Mouse (Mus musculus) heart, adult 2 months (tissue): Measurements from ENCODE around the gene Dhrs7b.

Source experiments
- CTCF ChIP-seq: fragments of 200-600 bp; IDR thresholded peaks from 2 replicates; pipeline ENCODE4 v1.8.1; 2022; ENCODE audit warnings: antibody characterized with exemption, mild to moderate bottlenecking, moderate library complexity
- EP300 ChIP-seq: fragments of 200-500 bp; IDR thresholded peaks from 2 replicates; pipeline ENCODE4 v1.6.1; 2011; ENCODE audit warnings: low read depth, low read length, control low read depth; ENCODE audit not compliant: insufficient read depth
- POLR2A ChIP-seq: fragments of 200-500 bp; IDR thresholded peaks from 2 replicates; pipeline ENCODE4 v1.6.1; 2011; ENCODE audit warnings: mild to moderate bottlenecking, low read depth, low read length, control low read depth; ENCODE audit not compliant: insufficient read depth

- TF ChIP-seq CTCF (no peak), EP300 (no peak), POLR2A (no peak)
Measured at GRCm38 (mm10) chr11:60867904-60868303, 37.5 kb downstream of the Dhrs7b start.
